Mouse (Mus musculus): Measurements from ENCODE around the gene Gtf3c1.

- TF ChIP-seq CTCF (IDR thresholded peaks at IDR 0.05; ENCODE audit: extremely low read depth, insufficient read length, insufficient replicate concordance, low read depth, low read length) (no peak), POLR2A (IDR thresholded peaks at IDR 0.05; ENCODE audit: low read depth, low read length) (no peak)
These were observed 82.4 kb downstream of the Gtf3c1 start for GRCm38 (mm10) chr7:125625219-125625618.

Measured in small intestine, adult 2 months (tissue).